Mouse (Mus musculus): ENCODE measurements around the gene Ncam1. TPM values are rescaled to one million over a fixed set of nuclear protein-coding genes. Genes with fewer than 3 reads are reported as not detected.

Ncam1 gene
- total RNA-seq, 2 experiments from 2014 or later, result 226 to 251 TPM

DNA sequence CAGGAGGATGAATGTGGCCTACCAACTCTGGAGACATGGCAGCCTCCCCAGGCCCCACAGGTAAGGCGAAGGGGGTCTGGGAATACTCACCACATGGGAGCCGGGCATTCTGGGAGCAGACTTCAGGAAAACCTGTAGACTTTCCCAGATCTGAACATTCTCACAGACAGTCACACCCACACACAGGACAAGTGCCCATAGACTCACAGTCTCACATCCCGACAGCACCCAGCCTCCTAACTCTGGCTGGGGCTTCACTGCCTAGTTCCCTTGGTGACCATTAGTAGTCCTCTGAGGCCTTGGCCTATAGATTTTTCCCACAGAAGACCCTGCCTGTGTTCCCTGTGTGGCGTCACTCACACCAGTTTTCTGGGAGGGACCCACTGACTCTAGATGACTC lies 288.1 kb downstream of the Ncam1 start:
- no peak for DNase-seq (ENCODE audit: low spot score in 2 of 2)

DNA sequence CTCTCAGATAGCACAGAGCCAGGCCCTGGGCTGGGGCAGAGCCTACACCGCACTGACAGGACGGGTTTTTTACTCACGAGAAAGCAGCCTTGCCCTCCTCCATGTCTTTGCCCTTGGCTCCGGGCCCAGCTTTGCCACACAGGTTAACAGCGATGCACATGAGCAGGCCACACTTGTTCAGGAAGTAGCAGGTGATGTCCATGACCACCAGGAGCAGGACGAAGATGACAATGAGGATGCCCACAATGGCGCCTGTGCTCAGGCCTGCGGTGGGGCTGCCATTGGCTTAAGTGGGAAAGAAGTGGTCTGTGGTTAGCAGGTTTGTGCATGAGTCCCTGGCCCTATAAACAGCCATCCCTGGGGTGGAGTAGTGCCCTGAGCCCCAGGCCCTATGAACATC lies 289.1 kb downstream of the Ncam1 start:
- DNase-seq (ENCODE audit: low spot score in 2 of 2), result no peak

- DNase-seq (ENCODE audit: low spot score in 2 of 2), result no peak
Observed at GRCm38 (mm10) chr9:49509094-49509493, 289.6 kb downstream of the Ncam1 start.

DNA sequence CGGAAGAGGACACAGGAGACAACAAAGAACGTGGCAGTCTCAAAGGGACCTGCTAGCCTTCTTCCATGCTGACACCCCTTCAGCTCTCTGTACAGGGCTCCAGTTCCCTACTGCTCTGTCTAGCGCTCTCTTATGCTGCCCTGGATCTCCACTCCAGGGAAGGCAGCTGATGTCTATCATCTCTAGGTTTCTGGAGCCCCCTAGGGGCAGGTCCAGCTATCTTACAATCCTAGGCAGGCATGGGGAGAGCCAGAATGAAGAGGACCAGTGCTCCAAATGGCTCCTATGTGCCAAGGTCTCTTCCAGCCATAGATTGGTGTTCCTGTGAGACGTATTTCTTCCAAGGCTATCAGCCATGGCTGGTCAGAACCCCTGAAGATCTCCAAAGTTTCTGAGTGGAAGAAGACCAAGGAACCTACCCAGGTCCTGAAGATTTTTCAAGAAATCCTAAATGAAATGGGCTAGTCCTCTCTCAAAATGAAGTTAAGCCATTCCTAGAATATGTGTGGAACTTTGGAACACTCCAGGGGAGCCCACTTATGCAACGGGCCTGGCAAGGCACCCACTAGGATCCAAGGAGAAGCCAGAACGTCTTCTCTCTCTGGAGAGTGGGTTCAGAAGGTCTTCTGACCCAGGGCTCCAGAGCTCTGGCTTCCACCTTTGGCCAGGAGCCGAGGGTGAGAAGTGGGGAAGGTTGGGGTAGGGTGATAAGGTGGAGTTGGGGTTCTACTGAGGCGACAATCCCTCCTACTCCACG lies 290.7 kb downstream of the Ncam1 start:
- no peak for DNase-seq (ENCODE audit: low spot score in 2 of 2)

DNA sequence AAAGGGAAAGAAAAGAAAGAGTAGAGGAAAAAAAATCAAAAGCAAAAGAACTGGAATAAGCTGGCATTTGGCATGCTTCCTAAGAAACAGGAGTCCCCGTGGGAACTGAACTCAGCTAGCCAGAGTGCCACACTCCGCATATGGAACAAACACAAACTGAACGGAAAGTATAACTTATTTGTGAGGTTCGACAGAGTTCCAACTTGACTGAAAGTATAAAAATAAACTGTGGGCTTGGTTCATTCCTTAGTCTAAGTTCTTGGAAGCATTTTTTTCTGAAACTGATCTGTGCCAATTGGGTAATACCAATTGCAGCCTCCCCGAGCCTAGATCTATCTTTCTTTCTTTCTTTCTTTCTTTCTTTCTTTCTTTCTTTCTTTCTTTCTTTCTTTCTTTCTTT lies 294.1 kb downstream of the Ncam1 start:
- no peak for DNase-seq (ENCODE audit: low spot score in 2 of 2)

- no peak for DNase-seq (ENCODE audit: low spot score in 2 of 2)
Observed at GRCm38 (mm10) chr9:49502245-49502644, 296.5 kb downstream of the Ncam1 start.

DNA sequence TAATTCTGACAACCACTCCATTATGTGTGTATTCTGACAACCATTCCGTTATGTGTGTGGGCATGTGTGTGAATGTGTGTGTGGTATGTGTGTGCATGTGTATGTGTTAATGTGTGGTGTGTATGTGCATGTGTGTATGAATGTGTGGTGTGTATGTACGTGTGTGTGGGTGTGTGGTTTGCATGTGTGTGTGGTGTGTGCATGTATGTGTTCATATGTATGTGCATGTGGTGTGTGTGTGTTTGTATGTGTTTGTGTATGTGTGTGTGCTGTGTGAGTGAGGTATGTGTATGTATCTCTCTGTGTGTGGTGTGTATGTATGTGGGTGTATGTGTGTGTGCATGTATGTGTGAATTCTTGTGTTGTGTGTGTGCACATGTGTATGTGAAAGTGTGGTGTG lies 298.8 kb downstream of the Ncam1 start:
- no peak for DNase-seq (ENCODE audit: low spot score in 2 of 2)

GRCm38 (mm10) chr9:49493979-49494649 lies 304.6 kb downstream of the Ncam1 start:
- DNase-seq (ENCODE audit: low spot score in 2 of 2), result peak; percentile 55 to 64

GRCm38 (mm10) chr9:49490609-49491008 lies 308.1 kb downstream of the Ncam1 start:
- peak in 1 of 2 experiments; percentile 32 for DNase-seq (ENCODE audit: low spot score in 2 of 2)

GRCm38 (mm10) chr9:49488912-49489895 lies 309.5 kb downstream of the Ncam1 start:
- peak; percentile 86 to 90 for DNase-seq (ENCODE audit: low spot score in 2 of 2)

DNA sequence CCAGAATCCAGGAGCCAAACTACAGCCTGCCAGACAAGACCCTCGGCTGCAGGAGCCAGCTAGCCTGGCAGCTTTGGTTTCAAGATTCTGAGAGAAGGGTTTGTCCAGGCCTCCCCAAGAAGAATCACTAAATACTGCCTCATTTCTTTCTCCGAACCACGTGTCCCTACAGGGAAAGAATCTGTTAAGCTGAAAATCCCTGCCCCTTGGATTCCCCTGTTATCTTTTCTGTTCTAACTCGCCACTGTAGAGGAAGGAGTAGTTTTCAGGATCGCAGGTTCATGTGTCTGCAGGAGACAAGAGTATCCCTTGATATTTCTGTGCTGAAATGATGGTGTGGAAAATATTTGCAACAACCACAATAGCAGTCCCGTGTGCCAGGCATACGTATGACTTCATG lies 310.5 kb downstream of the Ncam1 start:
- no peak for DNase-seq (ENCODE audit: low spot score in 2 of 2)

DNA sequence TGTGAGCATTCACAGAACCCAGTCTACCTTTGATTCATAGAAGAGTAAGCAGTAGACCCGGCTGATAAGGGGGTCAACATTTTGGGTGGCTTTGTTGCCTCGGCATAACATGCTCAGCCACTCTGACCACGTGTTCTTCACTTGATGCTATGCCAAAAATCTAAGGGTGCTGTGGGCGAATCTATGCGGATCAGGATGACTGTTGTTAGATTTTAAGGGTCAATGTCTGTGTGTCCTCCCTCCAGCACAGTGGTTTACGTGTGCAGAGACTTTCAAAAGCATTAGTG lies 311.1 kb downstream of the Ncam1 start:
- no peak for DNase-seq (ENCODE audit: low spot score in 2 of 2)

DNA sequence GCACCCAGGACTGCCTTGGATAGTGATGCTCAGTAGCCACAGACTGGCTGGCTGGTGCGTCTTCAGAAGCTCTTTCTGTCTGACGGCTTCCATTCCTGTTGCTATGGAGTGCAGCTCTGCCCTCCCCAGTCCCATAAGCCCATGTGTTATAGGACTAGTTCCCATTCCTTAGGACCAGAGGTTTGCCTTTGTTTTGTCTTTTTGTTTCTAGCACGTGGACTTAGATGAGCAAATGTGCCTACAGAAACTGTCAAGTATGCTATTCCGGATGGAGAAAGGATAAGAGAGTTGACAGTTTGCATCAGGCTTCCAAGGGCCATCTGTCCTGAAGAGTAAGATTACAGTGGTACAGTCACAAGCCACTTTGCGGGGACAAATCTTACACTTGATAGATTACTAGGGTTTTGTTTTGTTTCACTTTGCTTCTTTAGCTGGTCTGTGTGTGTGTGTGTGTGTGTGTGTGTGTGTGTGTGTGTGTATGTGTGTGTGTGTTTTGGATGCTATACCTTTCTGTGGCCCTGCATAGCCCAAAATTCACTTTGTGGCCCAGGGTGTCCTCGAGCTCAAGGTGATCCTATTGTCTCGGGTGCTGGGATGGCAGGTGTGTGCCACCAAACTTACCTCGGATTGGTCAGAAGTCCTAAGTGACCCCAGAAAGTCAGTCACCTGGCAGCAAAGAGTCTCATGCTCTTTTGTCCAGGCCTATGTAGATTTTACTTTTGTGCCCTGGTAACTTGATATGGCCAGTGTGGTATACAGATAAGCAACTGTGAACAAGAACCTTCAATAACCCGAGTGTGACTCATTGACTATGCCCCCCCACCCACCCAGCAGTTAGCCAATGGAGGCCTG lies 311.7 kb downstream of the Ncam1 start:
- no peak for DNase-seq (ENCODE audit: low spot score in 2 of 2)

DNA sequence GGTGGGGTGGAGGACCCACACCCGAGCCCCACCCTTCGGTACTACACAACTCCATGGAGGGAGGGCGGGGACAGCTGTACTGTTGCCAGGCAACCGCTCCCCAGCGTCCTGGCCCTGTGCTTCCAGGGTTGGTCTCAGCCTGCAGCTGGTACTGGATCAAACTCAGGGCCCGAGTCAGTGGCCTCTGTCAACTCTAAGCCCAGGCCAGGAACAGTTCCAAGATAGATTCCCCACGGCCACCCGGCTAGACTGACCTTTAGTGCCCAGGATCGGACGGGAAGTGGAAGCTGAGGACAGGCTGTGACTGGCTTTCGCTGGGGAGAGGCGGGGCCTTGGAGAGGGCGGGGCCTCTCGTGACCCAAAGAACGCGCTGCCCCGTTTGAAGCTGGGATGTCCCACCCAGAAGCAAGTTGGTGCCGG lies 312.8 kb downstream of the Ncam1 start, which contains the start of gene Ttc12:
Ttc12 (minus strand) TSS at position 334 of the 420 bp plus-strand sequence.
- peak; percentile 37 to 49 for DNase-seq (ENCODE audit: low spot score in 2 of 2)

- peak in 1 of 2 experiments; percentile 43 for DNase-seq (ENCODE audit: low spot score in 2 of 2)
Observed at GRCm38 (mm10) chr9:49485250-49485891, 313.4 kb downstream of the Ncam1 start.

GRCm38 (mm10) chr9:49483316-49483715 lies 315.4 kb downstream of the Ncam1 start:
- peak in 1 of 2 experiments; percentile 32 for DNase-seq (ENCODE audit: low spot score in 2 of 2)

DNA sequence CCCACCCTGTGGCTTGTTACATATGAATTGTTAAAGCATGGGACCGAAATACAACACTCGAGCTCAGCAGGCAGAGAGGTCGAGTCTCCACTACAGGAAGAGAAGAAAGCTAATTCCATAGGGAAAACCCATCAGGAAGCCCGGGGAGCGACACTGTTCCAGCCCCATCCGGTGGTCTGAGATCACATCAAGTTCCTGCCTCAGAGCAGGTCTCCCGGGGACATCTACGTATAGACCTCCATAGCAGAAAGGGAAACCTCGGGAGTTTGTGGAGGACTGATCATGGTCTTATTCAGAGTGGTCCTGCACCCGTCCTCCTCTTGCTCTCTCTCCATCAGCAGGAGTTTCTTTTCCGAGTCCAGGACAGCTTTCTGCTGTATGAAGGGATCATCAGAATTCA lies 326.6 kb downstream of the Ncam1 start:
- no peak for DNase-seq (ENCODE audit: low spot score in 2 of 2)

GRCm38 (mm10) chr9:49470946-49471345 lies 327.8 kb downstream of the Ncam1 start:
- DNase-seq (ENCODE audit: low spot score in 2 of 2), result no peak

GRCm38 (mm10) chr9:49470006-49470405 lies 328.7 kb downstream of the Ncam1 start:
- DNase-seq (ENCODE audit: low spot score in 2 of 2), result no peak

GRCm38 (mm10) chr9:49456136-49456535 lies 342.6 kb downstream of the Ncam1 start:
- DNase-seq (ENCODE audit: low spot score in 2 of 2), result no peak

All from left cerebral cortex, adult 18-20 months (tissue).